Mouse (Mus musculus) spleen, postnatal 10 days (tissue): ENCODE measurements around the gene Irgc1.
A peak's percentile ranks its signal among the peaks of the same experiment; 100 is the strongest.
"Not testable (repeated sequence)": the region's sequence is repeated elsewhere in the genome, so short reads cannot be mapped to it uniquely, and the experiment has no call there.

Experiments used
- DNase-seq, 2 experiments: peaks; one replicate each; pipeline ENCODE4 v3.0.0; 2021 to 2022; ENCODE audit warnings: low spot score in 2 of 2

The Irgc1 gene

GRCm38 (mm10) chr7:24451855-24452311, at the start of gene Irgc1:
TSS of gene Irgc1 (minus strand) at chr7:24452297.
- DNase-seq: peak in 1 of 2 experiments; percentile 44

DNA sequence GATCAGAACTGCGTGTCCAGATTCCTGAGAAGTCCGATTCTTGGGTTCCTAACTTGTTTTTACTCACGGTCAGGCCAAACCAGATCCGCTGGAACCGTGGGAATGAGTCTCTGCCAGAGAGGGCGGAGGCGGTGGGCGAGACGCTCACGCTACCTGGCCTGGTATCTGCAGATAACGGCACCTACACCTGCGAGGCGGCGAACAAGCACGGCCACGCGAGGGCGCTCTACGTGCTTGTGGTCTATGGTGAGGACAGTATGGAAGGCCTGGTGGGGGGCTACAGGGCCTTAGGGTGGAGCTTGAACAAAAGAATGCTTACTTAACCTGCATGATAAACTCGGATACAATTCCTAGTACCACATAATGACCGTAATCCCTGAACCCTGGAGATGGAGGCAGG, 49.4 kb upstream of the Irgc1 start:
- DNase-seq: peak; percentile 32 to 67

GRCm38 (mm10) chr7:24500929-24501328, 48.8 kb upstream of the Irgc1 start:
- DNase-seq: peak; percentile 28 to 67

DNA sequence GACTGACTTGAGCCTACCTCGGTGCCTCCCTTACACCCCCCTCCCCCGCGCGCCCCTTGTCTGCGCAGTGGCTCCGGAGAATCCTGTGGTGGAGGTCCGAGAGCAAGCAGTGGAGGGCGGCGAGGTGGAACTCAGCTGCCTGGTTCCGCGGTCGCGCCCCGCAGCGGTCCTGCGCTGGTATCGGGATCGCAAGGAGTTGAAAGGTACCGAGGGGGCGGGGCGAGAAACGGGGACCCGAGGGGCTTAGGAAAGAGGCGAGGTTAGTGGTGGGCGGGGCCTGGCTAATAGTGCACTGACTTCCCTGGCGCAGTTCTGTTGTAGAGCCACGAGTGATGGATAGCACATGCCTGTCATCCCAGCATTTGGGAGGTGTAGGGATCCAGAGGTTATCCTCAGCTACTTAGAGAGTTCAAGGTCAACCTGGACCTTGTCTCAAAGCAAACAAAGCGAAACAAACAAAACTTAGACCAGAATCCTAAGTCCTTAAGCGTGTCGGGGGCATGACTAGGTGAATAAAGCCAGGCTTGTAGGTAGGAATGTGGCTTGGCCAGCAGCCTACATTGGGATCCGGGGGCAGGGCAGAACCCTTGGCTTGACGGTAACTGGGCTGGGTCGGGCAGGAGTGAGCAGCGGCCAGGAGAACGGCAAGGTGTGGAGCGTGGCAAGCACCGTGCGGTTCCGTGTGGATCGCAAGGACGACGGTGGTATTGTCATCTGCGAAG, 47.9 kb upstream of the Irgc1 start:
- DNase-seq: peak in 1 of 2 experiments; percentile 32

DNA sequence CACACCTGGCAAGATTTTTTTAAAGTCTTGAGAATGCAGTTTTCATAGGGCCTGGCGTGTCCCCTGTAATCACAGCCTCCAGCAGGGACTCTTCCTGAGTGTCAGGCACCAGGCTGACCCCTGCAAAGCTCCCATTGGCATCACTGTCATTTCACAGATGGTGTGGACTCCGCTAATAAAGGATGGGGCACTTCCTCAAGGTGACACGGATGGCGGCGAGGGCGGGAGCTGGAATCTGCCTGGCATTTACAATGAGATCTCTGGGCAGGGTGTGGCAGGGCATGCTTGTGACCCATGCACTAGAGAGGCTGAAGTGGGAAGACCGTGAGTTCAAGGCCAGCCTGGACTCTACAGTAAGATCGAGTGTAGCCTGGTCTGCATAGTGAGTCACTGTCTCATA, 36.2 kb upstream of the Irgc1 start:
- DNase-seq: no peak

DNA sequence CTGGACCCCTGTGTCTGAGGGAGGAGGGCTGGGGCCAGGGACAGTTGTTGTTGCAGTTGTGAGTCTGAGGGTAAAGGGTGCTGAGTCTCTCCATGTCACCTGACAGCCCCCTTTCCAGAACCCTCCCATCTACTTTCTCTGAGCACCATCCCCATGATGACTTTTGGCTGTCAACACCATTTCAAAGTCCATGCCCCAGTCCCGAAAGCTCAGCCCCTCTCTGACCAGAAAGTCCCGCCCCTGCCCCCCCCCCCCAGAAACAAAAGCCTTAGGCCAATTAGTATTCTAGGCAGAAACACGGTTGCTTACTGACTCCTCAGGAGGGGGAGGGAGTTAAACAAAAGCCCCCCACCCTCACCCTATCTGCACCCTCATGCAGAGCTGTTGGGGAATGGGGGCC, 35.3 kb upstream of the Irgc1 start:
- no peak for DNase-seq

DNA sequence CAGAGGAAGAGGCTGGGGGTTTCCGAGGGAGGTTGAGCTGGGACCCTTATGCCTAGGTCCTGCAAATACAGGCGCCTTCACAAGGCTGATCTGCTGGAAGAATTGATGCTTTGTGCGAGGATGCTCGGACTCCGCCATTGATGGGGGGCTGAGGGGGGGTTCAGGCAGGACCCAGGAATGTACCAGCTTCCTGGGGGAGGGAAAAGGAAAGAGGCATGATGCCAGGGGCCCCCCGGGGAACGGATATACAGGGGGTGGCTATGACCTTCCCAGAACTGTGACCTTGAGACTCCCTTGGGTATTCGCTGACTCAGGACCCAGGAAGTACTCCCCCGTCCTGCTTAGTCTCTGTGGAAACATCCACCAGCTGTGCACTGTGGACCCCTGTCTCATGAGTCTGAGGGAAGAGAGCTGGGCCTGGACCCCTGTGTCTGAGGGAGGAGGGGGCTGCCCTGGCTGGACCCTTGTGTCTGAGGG, 34.6 kb upstream of the Irgc1 start:
- no peak for DNase-seq

GRCm38 (mm10) chr7:24485481-24485880, 33.4 kb upstream of the Irgc1 start:
- no peak for DNase-seq

DNA sequence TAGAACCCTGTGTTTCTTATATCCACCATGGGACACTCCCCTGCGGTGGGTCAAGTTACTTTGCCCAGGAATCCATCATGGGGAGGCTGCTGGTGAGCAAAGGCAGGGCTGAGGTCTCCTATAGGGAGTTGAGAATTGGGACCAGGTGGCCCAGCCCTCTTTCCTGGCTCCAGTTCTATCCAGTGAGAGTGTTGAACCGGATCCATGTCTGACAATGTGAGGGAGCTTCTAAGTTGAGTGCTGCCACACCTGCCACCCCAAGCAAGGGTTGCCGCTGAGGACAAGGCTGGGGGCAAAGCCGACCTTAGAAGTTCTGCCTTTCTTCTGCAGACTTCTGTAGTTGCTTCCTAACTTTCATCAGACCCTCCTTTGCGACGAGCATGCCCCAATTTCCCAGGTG, 31.2 kb upstream of the Irgc1 start:
- not testable (repeated sequence) for DNase-seq

DNA sequence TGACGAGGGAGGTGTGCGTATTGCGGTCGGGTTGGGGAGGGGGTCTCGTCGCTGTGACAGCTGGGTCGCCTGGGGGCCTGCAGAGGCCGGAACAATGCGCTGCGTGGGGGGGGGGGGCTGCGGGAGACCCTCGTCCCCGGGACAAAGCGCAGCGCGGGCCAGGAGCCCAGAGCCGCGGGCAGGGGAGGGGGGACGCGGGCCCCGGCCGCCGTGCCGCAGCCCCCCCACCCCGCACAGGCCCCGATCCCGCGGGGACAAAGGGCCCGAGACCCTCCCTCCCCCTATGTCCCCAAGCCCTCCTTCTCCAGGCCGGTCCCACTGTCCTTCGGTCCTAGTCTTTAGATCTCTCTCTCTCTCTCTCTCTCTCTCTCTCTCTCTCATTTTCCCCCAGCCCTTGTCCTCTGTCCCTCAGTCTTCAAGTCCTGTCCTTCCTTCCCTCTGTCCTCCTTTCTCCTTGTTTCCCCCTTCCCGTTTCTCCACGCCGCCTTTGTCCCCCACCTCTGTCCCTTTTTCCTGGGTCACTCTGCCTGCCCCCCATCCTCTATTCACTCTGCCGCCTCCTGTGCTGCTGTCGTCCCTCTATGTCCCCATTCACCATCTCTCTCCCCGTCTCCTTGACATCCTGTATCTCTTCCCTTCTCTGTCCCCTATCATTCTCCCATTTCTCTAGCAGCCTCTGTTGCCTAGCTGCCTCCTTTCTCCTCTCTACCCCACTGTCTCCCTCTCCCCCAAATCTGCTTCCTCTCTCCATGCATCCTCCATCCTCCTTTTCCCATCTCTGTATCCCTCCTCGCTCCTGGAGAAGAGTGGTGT, 30.3 kb upstream of the Irgc1 start:
- DNase-seq: no peak

GRCm38 (mm10) chr7:24481474-24482207, 29.5 kb upstream of the Irgc1 start, which contains the start of gene Cadm4:
TSS of gene Cadm4 (plus strand) at chr7:24482023.
- peak; percentile 64 to 85 for DNase-seq

- DNase-seq: no peak
These were observed 28.9 kb upstream of the Irgc1 start for GRCm38 (mm10) chr7:24480986-24481473.

DNA sequence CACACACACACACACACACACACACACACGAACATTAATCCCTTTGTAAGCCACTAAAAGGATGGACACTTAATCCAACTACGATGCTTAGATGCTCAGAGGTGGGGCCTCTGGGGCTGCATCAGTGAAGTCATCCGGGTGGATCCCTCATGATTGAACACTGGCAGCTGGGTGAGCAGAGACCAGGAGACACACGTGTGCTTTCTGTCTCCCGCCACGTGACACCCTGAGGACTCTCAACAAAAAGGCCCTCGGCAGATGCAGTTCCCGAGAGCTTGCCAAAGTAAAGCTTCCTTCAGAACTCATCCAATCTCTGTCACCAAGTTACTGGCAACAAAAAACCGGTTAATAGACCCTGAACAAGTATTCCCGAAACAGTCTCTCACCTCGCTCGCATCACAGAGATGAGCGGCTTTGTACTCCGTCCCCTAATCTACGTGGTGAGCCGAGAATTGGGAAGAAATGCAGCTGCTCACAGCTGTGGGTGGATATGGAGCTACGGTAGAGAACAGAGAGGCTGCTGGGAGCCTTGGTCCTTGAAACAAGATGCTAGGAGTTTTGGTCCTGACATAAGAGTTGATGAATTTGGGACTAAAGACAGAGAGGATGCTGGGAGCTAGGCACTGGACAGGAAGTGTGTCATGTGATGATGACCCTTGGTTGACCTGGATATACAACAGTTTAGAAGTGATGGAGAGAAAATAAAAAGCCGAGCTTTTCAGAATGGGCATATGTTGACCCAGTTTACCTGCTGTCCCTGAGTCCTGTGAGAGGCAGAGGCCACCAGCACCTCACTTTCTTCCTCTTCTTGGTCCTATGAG, 28.2 kb upstream of the Irgc1 start:
- DNase-seq: no peak

DNA sequence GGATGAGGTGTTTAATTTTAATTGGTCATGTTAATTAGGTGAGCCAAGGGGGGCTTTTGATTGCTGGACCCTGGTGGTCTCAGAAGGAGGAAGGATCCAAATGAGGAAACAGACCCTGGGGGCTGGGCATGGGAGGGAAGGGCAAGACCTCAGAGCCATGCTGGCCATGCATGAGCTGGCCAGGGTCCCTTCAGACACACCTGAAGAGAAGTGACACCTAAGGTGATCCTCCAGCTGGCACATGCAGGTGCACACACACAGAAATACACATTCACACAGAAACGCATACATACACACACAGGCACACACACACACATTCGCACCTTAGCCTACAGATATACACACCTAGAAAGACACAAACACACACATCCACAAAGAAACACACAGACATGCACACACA, 27.6 kb upstream of the Irgc1 start:
- no peak for DNase-seq

DNA sequence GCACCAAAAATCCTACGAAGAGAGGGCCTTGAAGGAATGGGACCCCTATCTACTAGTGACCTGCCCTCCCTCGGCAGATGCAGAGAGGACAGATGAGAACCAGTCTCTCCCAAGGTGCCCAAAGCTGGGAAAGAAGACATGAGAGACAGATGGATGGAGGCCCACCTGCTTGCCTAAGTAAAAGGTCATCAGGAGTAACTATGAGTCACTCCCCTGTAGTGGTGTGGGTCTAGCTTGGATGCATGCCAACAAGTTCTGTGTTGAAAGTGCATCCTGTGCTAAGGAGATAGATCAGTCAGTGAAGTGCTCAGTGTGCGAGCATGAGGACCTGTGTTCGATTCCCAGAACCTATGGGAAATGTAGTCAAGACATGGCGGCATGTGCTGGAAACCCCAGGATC, 26.8 kb upstream of the Irgc1 start:
- no peak for DNase-seq

DNA sequence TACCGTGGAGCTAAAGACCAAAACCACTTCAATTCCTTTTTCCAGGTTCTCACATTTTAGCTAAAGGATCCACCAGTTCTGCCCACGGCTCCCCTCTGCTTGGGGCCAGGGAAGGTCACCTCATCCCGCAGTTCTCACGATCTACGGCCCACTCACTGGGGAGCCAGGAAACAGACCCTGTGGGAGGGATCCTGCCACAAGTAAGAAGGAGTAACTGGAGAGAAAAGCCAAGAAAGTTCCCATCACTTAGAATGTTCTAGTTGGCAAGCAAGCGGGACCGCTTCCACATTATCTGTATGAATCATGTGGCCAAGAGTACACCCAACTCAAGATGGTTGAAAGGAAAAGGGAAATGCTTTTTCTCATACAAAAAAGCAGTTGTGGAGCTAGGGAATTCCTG, 24.8 kb upstream of the Irgc1 start:
- no peak for DNase-seq

- no peak for DNase-seq
These were observed 24.2 kb upstream of the Irgc1 start for GRCm38 (mm10) chr7:24476338-24476737.

GRCm38 (mm10) chr7:24474811-24475506, 22.9 kb upstream of the Irgc1 start:
- DNase-seq: no peak

DNA sequence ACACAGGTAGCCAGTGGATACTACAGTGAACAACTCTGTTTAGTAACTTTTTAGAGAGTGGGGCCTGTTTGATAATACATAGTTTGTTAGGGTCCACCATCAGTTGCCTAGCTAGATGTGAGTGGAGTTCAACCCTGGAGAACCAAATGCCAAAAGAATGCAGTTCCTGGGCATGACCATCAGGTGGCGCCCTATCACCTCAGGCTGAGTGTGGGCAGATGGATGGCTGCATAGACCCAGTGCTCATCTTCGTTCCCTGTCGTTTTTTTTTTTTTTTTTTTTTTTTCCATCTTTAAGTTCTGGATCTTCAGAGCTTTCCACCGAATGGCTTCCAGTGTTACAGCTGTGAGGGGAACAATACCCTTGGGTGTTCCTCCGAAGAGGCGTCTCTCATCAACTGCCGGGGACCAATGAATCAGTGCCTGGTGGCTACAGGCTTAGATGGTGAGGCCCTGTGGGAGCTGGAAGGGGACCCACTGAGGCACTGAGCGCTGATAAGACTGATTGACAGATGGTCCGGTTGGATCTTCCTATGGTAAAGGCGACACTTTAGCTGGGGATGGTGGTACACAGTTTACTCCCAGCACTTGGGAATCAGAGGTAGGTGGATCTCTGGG, 21.9 kb upstream of the Irgc1 start:
- DNase-seq: peak in 1 of 2 experiments; percentile 77

- DNase-seq: peak in 1 of 2 experiments; percentile 61
These were observed 20.8 kb upstream of the Irgc1 start for GRCm38 (mm10) chr7:24472937-24473336.
